Mouse (Mus musculus): ENCODE measurements around the gene Acbd3.

Gene Acbd3

GRCm38 (mm10) chr1:180725704-180726179 is at the start of gene Acbd3:
Gene Acbd3 (plus strand): TSS chr1:180726043.
- peak; percentile 67 for DNase-seq (ENCODE audit: low read depth, low spot score)

DNA sequence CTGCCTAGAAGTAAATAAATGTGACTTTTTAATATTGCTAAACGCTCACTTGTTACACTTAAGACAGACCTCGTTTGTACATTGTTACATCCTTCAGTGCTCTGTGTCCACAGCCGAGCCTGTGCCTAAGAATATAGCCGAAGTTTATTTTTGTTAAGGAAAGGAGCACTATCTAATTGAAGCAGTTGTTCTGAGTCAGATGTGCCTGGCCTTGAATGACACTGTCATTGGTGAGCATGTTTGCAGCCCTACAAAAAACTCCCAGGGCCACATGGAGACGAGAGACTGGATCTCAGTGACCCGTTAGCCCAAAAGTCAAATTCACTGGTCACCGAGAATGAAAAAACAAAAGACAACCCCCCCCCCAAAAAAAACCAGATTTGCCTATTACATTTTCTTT is 34.6 kb upstream of the Acbd3 start:
- no peak for DNase-seq (ENCODE audit: low read depth, low spot score)

DNA sequence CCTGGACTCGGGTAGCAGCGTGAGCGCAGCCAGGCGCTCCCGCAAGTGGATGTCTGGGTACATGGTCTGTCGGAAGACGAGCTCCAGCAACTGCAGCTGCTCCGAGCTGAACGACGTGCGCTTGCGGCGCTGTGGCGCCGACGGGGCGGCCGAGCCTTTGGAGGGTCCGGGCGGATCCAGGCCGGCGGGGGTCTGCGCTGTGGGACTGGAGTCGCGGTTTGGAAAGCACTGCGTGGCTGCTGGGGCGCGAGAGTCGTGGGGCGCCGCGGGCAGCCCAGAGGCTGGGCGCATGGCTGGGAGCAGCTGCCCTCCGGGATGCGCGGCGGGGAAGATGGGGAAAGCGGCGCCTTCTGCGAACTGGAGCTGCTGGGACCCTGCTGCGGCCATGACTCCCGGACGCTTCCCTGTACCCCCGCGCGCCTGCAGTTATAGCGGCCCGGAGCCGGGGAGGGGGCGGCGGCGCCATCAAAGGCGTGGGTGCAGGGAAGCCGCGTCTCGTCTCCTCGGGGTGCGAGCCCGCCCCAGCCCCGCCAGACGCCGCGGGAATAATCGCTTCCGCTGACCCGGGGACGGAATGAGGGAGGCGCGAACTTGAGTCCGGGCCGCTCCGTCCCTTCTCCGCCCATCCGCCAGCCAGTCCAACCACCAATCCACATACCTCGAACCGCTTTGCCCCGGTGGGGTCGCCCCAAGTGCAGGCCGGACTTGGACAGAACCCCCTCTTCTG is 29.1 kb upstream of the Acbd3 start, which contains the start of gene Mixl1:
Mixl1 (minus strand) TSS at position 409 of the 727 bp plus-strand sequence.
- DNase-seq (ENCODE audit: low read depth, low spot score) = peak; percentile 46

- no peak for DNase-seq (ENCODE audit: low read depth, low spot score)
These were observed 27.8 kb upstream of the Acbd3 start for GRCm38 (mm10) chr1:180698063-180698462.

- DNase-seq (ENCODE audit: low read depth, low spot score) = no peak
These were observed 22.4 kb upstream of the Acbd3 start for GRCm38 (mm10) chr1:180703400-180703799.

DNA sequence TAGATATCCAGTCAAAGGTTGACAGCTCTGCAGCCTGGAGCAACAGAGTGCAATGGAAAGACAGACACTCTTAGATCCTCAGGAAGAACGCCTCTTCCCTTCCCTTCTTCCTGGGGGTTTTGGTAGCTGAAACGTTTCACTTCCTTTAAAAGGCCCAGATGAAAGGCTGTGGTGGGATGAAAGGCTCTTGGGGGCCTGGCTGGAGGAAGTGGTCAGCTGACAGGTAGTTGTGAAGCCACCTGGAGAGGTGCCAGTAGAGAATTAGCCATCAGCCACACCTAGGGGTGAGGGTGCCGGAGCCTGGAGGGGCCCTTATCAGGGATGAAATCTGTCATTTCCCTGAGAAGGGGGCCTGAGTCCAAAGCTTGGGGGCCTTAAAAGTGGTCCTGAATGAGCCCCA is 18.5 kb upstream of the Acbd3 start:
- DNase-seq (ENCODE audit: low read depth, low spot score) = no peak

GRCm38 (mm10) chr1:180707813-180708212 is 18.0 kb upstream of the Acbd3 start:
- no peak for DNase-seq (ENCODE audit: low read depth, low spot score)

- no peak for DNase-seq (ENCODE audit: low read depth, low spot score)
These were observed 16.7 kb upstream of the Acbd3 start for GRCm38 (mm10) chr1:180708935-180709776.

DNA sequence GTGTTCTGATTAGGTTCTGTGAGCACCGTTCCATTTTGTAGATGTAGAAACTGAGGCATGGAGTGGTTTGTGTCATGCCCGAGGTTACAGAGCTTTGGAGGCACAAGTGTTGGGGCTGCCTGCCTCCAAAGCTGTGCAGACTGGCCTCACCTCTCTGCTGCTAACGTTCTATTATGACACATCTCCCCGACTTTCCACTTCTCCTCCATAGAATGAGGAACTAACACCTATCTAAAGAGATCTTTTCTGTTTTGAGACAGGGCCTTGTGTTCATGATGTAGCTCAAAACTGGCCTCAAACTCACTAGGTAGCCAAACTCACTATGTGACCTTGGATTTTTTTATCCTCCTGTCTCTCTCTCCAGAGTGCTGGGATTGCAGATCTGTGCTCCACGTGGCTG is 7.1 kb upstream of the Acbd3 start:
- DNase-seq (ENCODE audit: low read depth, low spot score) = no peak

- DNase-seq (ENCODE audit: low read depth, low spot score) = no peak
These were observed 6.4 kb upstream of the Acbd3 start for GRCm38 (mm10) chr1:180719483-180719882.

- peak; percentile 58 for DNase-seq (ENCODE audit: low read depth, low spot score)
These were observed 5.7 kb upstream of the Acbd3 start for GRCm38 (mm10) chr1:180719951-180720689.

- no peak for DNase-seq (ENCODE audit: low read depth, low spot score)
These were observed 3.2 kb upstream of the Acbd3 start for GRCm38 (mm10) chr1:180722608-180723007.

DNA sequence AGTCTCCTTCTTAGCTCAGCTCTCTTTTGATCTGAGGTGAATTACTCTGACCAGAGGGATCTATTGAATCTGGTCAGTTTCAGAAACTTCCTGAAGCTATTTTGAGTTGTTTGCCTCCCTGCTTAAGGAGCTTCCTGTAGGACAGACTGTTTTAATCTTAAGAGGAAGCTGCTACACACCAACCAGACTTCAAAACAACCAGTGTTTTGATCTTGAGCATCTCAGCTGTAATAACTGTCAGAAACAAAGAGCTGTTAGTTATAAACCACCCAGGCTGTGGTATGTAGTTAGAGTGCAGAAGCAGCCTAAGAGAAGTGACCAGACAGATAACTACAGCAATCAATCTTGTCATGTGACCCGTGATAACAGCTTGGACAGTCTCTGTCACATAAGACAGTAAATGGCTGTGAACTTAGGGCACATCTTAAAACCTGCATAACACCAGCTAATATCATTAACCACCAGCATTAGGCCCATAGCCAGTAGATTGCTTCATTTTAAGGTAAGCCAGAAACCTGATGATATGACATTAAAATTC is 2.1 kb upstream of the Acbd3 start:
- no peak for DNase-seq (ENCODE audit: low read depth, low spot score)

- DNase-seq (ENCODE audit: low read depth, low spot score) = no peak
These were observed 340 bp downstream of the Acbd3 start for GRCm38 (mm10) chr1:180726183-180726582.

DNA sequence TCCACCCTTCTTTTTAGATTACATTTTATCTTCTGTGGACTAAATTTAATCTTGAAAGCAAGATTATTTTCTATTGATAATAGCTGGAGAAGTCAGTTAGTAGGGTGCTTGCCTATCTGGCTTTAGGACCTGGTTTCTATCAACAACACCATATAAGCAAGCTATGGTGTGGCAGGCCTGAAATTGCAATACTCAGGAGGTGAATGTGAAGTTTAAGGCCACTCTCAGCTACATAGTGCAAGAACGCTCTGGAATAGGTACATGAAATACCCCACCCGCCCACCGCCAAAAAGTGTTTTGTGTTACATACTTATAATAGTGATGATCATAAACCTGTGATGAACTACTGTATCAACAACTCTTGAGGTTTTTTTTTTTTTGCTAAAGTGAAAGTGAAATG is 3.4 kb downstream of the Acbd3 start:
- DNase-seq (ENCODE audit: low read depth, low spot score) = no peak

DNA sequence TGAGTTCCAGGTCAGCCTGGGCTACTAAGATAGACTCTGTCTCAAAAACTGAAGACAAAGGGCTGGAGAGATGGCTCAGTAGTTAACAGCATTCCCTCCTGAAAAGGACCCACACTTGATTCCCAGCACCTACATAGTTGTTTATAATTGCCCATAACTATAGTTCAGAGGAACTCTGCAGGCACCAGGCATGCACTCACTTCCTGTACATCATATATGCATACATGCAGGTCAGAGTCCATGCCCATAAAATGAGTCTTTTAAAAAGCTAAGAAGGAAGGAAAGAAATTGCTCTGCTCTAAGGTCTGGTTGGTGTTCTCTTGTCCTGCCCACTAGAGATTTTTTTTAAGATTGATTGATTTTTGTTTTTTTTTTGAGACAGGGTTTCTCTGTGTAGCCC is 22.0 kb downstream of the Acbd3 start:
- no peak for DNase-seq (ENCODE audit: low read depth, low spot score)

DNA sequence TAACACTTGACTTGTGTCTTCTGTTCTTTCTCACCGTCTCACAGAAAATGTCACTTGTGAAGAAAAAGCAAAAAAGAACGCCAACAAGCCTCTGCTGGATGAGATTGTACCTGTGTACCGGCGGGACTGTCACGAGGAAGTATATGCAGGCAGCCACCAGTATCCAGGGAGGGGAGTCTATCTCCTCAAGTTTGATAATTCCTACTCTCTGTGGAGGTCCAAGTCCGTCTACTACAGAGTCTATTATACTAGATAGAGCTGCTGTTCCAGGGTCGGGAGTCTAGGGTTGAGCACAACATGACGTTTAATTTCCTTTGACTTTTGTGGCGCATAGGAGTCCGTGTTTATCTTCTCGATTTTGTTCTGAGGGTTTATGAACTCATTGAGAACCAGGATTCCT is 26.3 kb downstream of the Acbd3 start:
- DNase-seq (ENCODE audit: low read depth, low spot score) = no peak

DNA sequence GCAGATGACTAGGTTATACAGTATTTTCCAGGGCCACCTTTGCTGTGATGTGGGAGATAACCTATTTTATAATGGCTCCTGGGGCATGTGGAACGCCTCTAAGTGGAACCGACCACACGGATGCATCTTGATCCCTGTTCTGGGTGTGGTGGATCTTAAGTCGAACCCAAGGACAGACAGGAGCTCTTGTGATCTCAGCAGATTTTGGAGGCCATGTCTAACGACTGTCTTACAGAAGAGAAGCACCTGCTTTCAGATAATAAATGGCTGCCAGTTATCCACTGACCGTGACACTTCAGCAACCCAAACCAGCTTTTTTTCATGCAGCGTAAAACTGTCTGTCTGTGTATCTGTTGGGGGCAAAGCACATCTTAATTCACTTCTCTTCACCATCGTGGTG is 28.5 kb downstream of the Acbd3 start:
- no peak for DNase-seq (ENCODE audit: low read depth, low spot score)

DNA sequence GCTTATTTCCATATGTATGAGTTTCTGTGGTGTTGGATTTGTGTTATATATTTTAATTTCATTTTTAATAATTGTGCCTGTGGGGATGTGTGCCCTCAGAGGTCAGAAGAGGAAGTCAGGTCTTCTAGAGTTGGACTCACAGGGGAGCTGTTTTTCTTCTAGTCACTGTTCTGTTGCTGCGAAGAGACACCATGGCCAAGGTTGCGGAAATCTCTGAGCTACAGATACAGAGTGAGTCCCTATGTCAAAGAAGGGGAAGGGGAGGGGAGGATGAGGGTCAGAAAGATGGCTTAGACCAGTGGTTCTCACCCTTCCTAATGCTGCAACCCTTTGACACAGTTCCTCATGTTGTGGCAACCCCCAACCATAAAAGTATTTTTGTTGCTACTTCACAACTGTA is 30.9 kb downstream of the Acbd3 start:
- DNase-seq (ENCODE audit: low read depth, low spot score) = no peak

DNA sequence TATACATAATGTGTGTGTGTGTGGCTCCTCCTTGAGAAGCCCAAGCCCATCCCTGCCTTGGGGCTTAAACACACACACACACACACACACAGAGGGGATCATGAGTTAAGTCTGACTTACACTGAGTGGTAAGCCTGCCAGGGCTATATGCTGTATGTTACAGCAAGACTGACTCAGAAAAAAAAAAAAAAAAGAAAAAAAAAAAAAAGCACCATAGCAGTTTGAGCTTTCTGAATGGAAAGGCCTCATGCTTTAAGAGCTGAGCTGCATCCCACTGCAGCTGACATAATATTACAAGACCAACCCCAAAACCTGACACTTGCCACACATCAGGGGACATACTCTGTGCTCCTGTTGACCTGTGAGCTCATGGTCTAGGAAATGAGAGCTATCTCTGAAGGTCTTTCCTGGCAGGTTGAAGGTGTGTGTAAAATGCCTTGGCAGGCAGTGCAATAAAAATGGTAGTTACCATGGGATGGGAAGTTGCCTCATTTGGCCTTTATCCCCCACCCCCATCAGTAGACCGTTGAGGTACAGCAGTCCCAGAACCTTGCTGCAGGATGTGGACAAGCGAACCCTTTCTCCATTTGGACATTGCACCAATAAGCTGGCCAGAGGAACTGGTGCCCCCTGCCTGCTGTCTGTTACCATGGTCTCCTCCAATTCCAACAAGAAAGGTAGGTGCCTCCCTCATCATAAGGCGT is 31.6 kb downstream of the Acbd3 start:
- DNase-seq (ENCODE audit: low read depth, low spot score) = no peak

DNA sequence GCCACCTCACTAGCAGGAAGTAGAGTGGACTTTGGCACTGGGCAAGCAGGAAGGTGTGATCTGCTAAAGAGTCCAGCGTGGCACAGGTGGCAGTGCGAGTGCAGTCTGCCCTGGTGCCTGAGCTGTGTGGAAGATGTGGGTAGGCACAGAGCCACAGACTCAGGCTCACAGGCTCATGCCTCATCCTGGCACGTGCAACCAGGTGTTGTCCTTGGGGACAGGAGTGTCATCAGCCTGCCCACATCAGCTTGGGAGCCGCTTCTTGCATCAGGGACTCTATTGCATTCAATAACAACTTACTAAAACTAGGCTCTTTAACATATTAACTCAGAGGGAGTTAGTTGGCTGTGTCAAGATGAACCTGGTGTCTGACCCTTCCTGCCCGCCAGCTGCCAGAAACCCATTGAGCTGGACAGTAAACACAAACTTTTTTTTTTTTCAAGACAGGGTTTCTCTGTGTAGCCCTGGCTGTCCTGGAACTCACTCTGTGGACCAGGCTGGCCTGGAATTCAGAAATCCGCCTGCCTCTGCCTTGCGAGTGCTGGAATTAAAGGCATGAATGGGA is 32.2 kb downstream of the Acbd3 start:
- no peak for DNase-seq (ENCODE audit: low read depth, low spot score)
